Mouse (Mus musculus): ENCODE measurements around the gene Itpripl1. TPM values are rescaled to one million over a fixed set of nuclear protein-coding genes. Genes with fewer than 3 reads are reported as not detected.
"Not testable (repeated sequence)": the region's sequence is repeated elsewhere in the genome, so short reads cannot be mapped to it uniquely, and the experiment has no call there.

Itpripl1 gene
- total RNA-seq, 2 experiments from 2014 or later: 3.6 to 7.6 TPM

DNA sequence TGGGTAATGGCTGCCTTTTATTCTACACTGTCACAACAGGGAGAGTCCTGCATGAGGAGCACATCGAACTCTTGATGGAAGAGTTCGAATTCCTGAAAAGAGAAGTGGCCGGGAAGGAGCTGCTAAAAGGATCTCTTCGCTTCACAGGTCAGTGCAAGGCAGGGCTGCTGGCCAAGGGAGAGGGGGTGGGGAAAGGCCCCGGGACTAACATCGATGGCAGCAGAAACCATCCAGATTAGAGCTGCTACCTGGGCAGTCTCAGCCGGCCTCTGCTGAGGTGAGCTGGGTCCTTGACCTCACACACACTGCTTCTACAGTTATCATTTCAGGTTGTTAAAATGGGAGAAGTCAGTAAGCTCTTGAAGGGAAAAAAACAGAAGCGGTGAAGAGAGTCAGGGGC lies 51.2 kb downstream of the Itpripl1 start:
- DNase-seq (ENCODE audit: low spot score): no peak

DNA sequence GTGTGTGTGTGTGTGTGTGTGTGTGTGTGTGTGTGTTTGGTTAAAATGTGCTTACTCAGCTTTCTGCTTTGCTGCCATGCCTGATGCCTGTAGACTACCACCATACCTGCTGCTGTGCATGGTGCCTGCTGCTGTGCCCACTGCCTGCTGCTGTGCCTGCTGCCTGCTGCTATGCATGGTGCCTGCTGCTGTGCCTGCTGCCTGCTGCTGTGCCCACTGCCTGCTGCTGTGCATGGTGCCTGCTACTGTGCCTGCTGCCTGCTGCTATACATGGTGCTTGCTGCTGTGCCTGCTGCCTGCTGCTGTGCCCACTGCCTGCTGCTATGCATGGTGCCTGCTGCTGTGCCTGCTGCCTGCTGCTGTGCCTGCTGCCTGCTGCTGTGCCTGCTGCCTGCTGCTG lies 53.1 kb downstream of the Itpripl1 start:
- DNase-seq (ENCODE audit: low spot score): not testable (repeated sequence)

Other genes with a start within 250 kb of the Itpripl1 start
- 10 to 100 TPM; 67.1 to 69.8 TPM for gene Sppl2a, start 210.2 kb downstream of the Itpripl1 start, total RNA-seq (2021)
- gene Ap4e1, start 134.7 kb downstream of the Itpripl1 start, total RNA-seq (2021): 10 to 100 TPM in 1 of 2 experiments, 1 to 10 TPM in 1; 8.8 to 10.0 TPM
- 10 to 100 TPM; 12.8 to 13.4 TPM for gene Blvra, start 72.8 kb downstream of the Itpripl1 start, total RNA-seq (2021)
- gene Ncaph, start 9.5 kb downstream of the Itpripl1 start, total RNA-seq (2021): under 1 TPM; 0.50 to 0.66 TPM
- under 1 TPM; 0.71 to 0.97 TPM for gene 1810024B03Rik, start 64.8 kb upstream of the Itpripl1 start, total RNA-seq (2021)
- 10 to 100 TPM; 47.2 TPM for gene Snrnp200, start 64.9 kb upstream of the Itpripl1 start, total RNA-seq (2021)
- 10 to 100 TPM; 51.0 to 55.1 TPM for gene Ciao1, start 104.4 kb upstream of the Itpripl1 start, total RNA-seq (2021)
- 10 to 100 TPM; 22.2 to 28.1 TPM for gene Tmem127, start 104.5 kb upstream of the Itpripl1 start, total RNA-seq (2021)
- gene Stard7, start 126.8 kb upstream of the Itpripl1 start, total RNA-seq (2021): 100 to 1,000 TPM; 107 to 134 TPM
- under 1 TPM; 0.37 to 1.00 TPM for gene Dusp2, start 192.7 kb upstream of the Itpripl1 start, total RNA-seq (2021)
- not detected for gene Astl, start 195.2 kb upstream of the Itpripl1 start, total RNA-seq (2021)
- under 1 TPM; 0.40 to 0.71 TPM for gene Adra2b, start 219.8 kb upstream of the Itpripl1 start, total RNA-seq (2021)

Measured in gastrocnemius, adult 18-20 months (tissue).